ENCODE assay signal across 8 mouse cellular contexts in the genomic region with DNA sequence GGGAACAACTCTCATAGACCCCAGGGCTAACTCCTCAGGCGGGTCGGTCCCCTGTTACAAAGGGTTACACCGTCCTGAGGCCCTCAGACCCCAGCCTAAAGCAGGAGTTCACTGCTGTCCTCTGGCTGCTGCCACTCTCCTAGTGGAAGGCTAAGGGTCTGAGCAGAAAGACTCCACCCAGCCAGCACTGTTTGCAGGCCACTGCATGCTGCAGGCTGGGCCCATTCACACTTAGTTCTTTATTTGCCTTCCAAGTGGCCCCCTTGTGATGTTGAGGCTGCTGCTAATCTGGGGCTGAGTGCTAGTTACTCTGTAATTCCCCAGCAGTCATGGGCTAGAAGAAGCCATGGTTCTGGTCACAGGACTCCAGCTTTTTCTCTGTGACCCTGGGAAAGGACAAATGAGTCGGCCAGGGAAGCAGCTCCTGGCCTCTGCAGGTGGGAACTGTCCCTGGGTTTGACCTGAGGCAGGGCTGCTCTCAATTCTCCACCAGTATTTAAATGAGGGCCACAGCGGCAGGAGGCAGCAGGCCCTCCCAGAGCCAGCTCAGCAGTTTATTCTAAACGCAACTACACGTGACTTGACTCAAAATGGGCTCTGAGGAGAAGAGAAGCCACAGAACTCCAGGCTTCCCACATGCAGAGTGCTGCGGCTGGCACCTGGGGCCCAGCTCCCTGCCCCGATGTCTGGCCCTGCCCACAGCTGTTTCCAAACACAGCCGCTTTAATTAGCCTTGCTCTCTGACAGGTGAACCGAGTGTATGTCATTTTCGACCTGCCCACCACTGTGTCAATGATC.
DNase-seq lines count a peak whose midpoint lies in the region; ATAC-seq and TF ChIP-seq lines count a peak whose summit lies in the region.

No protein-coding gene starts in this region.

- WGBS in forebrain, postnatal 0 days: 23% methylated on average over 12 of the region's 12 CpGs
- WGBS in limb, embryonic 12.5 days: 22% methylated on average over 12 of the region's 12 CpGs
- WGBS in thymus, adult 2 months: 64% methylated on average over 12 of the region's 12 CpGs

- TF ChIP-seq CTCF in CH12.LX (conservative IDR thresholded peaks at IDR 0.05 in 1 of 2, IDR thresholded peaks at IDR 0.05 in 1 of 2; ENCODE audit: low read depth in 2 of 2, low read length in 2 of 2): no peak
- TF ChIP-seq CTCF in forebrain, postnatal 0 days (IDR thresholded peaks at IDR 0.05; ENCODE audit: low read depth): no peak
- TF ChIP-seq CTCF in thymus, adult 2 months (IDR thresholded peaks at IDR 0.05; ENCODE audit: borderline replicate concordance, control insufficient read depth, extremely low read depth, insufficient read depth, low read length, poor library complexity): no peak

- peak overlapping the region; percentile 42 for H3K4me2 ChIP-seq in CH12.LX (ENCODE audit: insufficient read depth, low read depth, poor library complexity, severe bottlenecking)
- H3K4me2 ChIP-seq in forebrain, postnatal 0 days (ENCODE audit: low read depth): no peak overlapping the region
- H3K4me2 ChIP-seq in limb, embryonic 12.5 days: no peak overlapping the region

- dilution Hi-C loops in CH12.LX (cut with MboI; ENCODE audit: extremely low pct_ligation_motif_present, extremely low pct_unique_long_range_greater_than_20kb, low sequenced_read_pairs): no loop called here

- H3K9me3 ChIP-seq in CH12.LX (replicated peaks; ENCODE audit: low read length): no peaks in the 10 kb centered on the region
- H3K9me3 ChIP-seq in forebrain, postnatal 0 days (ENCODE audit: low read length): no peaks in the 10 kb centered on the region
- no peaks in the 10 kb centered on the region for H3K9me3 ChIP-seq in limb, embryonic 12.5 days

- ATAC-seq in forebrain, postnatal 0 days: peak; percentile 68
- no peak; the same call in 1 of the 2 replicates for ATAC-seq in limb, embryonic 12.5 days (ENCODE audit: insufficient number of reproducible peaks, insufficient read depth, low FRiP score, low TSS enrichment, low read depth)

- H3K27ac ChIP-seq in CH12.LX (ENCODE audit: insufficient read depth, low read depth): no peak overlapping the region
- H3K27ac ChIP-seq in forebrain, postnatal 0 days (ENCODE audit: low read depth, low read length): peak overlapping the region; percentile 50
- H3K27ac ChIP-seq in limb, embryonic 12.5 days: peak overlapping the region; percentile 69
- no peak overlapping the region for H3K27ac ChIP-seq in thymus, adult 2 months (ENCODE audit: control insufficient read depth, insufficient read depth, low read length)

- TF ChIP-seq POLR2A in CH12.LX (IDR thresholded peaks at IDR 0.05; ENCODE audit: low read depth, low read length): no peak
- TF ChIP-seq POLR2A in thymus, adult 2 months (IDR thresholded peaks at IDR 0.05; ENCODE audit: control insufficient read depth, extremely low read depth, insufficient read depth, low read length, poor library complexity): no peak

- no peaks in the 10 kb centered on the region for H3K27me3 ChIP-seq in CH12.LX (replicated peaks)
- no peaks in the 10 kb centered on the region for H3K27me3 ChIP-seq in forebrain, postnatal 0 days (ENCODE audit: insufficient read depth, low read length)
- H3K27me3 ChIP-seq in limb, embryonic 12.5 days: no peaks in the 10 kb centered on the region
- H3K27me3 ChIP-seq in thymus, adult 2 months (ENCODE audit: control insufficient read depth, insufficient read depth, low read length): no peaks in the 10 kb centered on the region

- H3K4me1 ChIP-seq in CH12.LX (ENCODE audit: control insufficient read depth in 1 of 2, insufficient read depth in 2 of 2): peaks cover 19 to 29% of the 10 kb centered on the region in 2 experiments
- H3K4me1 ChIP-seq in forebrain, postnatal 0 days (ENCODE audit: insufficient read depth): 0 out of 2 replicates have a peak, but pooled peaks cover 5% of the 10 kb centered on the region
- peaks cover 25% of the 10 kb centered on the region for H3K4me1 ChIP-seq in limb, embryonic 12.5 days (replicated peaks)
- H3K4me1 ChIP-seq in thymus, adult 2 months (replicated peaks; ENCODE audit: control insufficient read depth, insufficient read depth, low read length): no peaks in the 10 kb centered on the region

- intact Hi-C loops in gastrocnemius, postnatal 14 days (cut with DNase I; ENCODE audit: low total_unique reads): no loop called here

- H3K9ac ChIP-seq in CH12.LX (ENCODE audit: insufficient read depth, low read depth): no peak overlapping the region
- no peak overlapping the region for H3K9ac ChIP-seq in forebrain, postnatal 0 days
- no peak overlapping the region for H3K9ac ChIP-seq in limb, embryonic 12.5 days (replicated peaks)

- no peak for TF ChIP-seq RAD21 in CH12.LX (IDR thresholded peaks at IDR 0.05; ENCODE audit: low read depth, low read length)

- no peaks in the 10 kb centered on the region for H3K36me3 ChIP-seq in CH12.LX (replicated peaks in 1 of 2; ENCODE audit: control insufficient read depth in 1 of 2, insufficient read depth in 1 of 2, low read length in 1 of 2)
- 0 out of 2 replicates have a peak, but pooled peaks cover 3% of the 10 kb centered on the region for H3K36me3 ChIP-seq in forebrain, postnatal 0 days (ENCODE audit: insufficient read depth)
- H3K36me3 ChIP-seq in limb, embryonic 12.5 days: peaks cover 12% of the 10 kb centered on the region
- H3K36me3 ChIP-seq in thymus, adult 2 months (ENCODE audit: control insufficient read depth, insufficient read depth, low read length): no peaks in the 10 kb centered on the region

- no peak overlapping the region for H3K4me3 ChIP-seq in CH12.LX (replicated peaks in 1 of 3; ENCODE audit: low read depth in 2 of 3, low read length in 2 of 3, poor library complexity in 1 of 3)
- H3K4me3 ChIP-seq in forebrain, postnatal 0 days (ENCODE audit: low read depth, low read length): no peak overlapping the region
- no peak overlapping the region for H3K4me3 ChIP-seq in limb, embryonic 12.5 days (replicated peaks)
- no peak overlapping the region for H3K4me3 ChIP-seq in thymus, adult 2 months (ENCODE audit: control insufficient read depth, insufficient read depth, low read length)

- no peaks in the 10 kb centered on the region for H3K79me2 ChIP-seq in CH12.LX (replicated peaks; ENCODE audit: control insufficient read depth, extremely low read depth, insufficient read depth, poor library complexity, severe bottlenecking)

- no peak for TF ChIP-seq EP300 in CH12.LX (IDR thresholded peaks at IDR 0.05; ENCODE audit: low read length)

- in situ Hi-C loops in CH12.LX (cut with MboI; ENCODE audit: low pct_ligation_motif_present, low pct_unique_long_range_greater_than_20kb, low sequenced_read_pairs): no loop called here

- DNase-seq in embryo, embryonic 9.5 days (ENCODE audit: extremely low spot score): peak; percentile 4
- DNase-seq in embryo, embryonic 10 days (ENCODE audit: low spot score): no peak
- peak; percentile 29 for DNase-seq in CH12.LX (ENCODE audit: extremely low read depth)
- peak; percentile 45 for DNase-seq in forebrain, postnatal 0 days
- no peak for DNase-seq in gastrocnemius, postnatal 25 days
- no peak for DNase-seq in gastrocnemius, postnatal 14 days
- no peak for DNase-seq in thymus, adult 2 months

TF ChIP-seq in CH12.LX, 34 proteins besides CTCF, POLR2A, EP300 and RAD21:
- peak; percentile 7; the same call in 1 of the 2 replicates for TF ChIP-seq MAX (IDR thresholded peaks at IDR 0.05; ENCODE audit: low read length)
- no peak for TF ChIP-seq E2F4 (IDR thresholded peaks at IDR 0.05; ENCODE audit: insufficient replicate concordance, low read depth, low read length)
- TF ChIP-seq MAFK (IDR thresholded peaks at IDR 0.05; ENCODE audit: insufficient replicate concordance, low read length): peak; percentile 86
- peak; percentile 56 for TF ChIP-seq ETS1 (conservative IDR thresholded peaks at IDR 0.05; ENCODE audit: low read depth, low read length)
- TF ChIP-seq POLR2AphosphoS2 (IDR thresholded peaks at IDR 0.05; ENCODE audit: low read depth, low read length): no peak
- TF ChIP-seq USF1 (IDR thresholded peaks at IDR 0.05; ENCODE audit: low read depth, low read length): peak; percentile 41
- peak; percentile 93 for TF ChIP-seq BHLHE40 (IDR thresholded peaks at IDR 0.05; ENCODE audit: low read depth, low read length)

Comparison
In these comparisons a context has a peak if more than half of its experiments do, and no peak if none do; other contexts are left out.
1. DNase-seq: peak in embryo, embryonic 9.5 days (single experiment), CH12.LX (single experiment) and forebrain, postnatal 0 days (single experiment); none in embryo, embryonic 10 days (single experiment), gastrocnemius, postnatal 25 days (single experiment), gastrocnemius, postnatal 14 days (single experiment) and thymus, adult 2 months (single experiment).
2. H3K27ac ChIP-seq: peak in forebrain, postnatal 0 days (single experiment) and limb, embryonic 12.5 days (single experiment); none in CH12.LX (single experiment) and thymus, adult 2 months (single experiment).